Mouse (Mus musculus): Measurements from ENCODE around the gene Gm21969.

GRCm38 (mm10) chr4:139576251-139576880, 26.6 kb upstream of the Gm21969 start:
- no peak for TF ChIP-seq CTCF (IDR thresholded peaks at IDR 0.05; ENCODE audit: low read depth, low read length)
- TF ChIP-seq GATA1 (IDR thresholded peaks at IDR 0.05; ENCODE audit: borderline replicate concordance, low read length): no peak
- TF ChIP-seq TAL1 (conservative IDR thresholded peaks at IDR 0.05; ENCODE audit: low read depth, low read length): no peak
- TF ChIP-seq GATA2 (IDR thresholded peaks at IDR 0.05; ENCODE audit: borderline replicate concordance, low read depth, low read length): no peak

All from G1E (cell line).